Mouse (Mus musculus) 416B (cell line): ENCODE measurements around the gene Myo7a.
A peak's percentile ranks its signal among the peaks of the same experiment; 100 is the strongest.

Experiments
- DNase-seq: peaks from one replicate; pipeline ENCODE4 v3.0.0; 2011; ENCODE audit warnings: low read depth

Myo7a gene

DNA sequence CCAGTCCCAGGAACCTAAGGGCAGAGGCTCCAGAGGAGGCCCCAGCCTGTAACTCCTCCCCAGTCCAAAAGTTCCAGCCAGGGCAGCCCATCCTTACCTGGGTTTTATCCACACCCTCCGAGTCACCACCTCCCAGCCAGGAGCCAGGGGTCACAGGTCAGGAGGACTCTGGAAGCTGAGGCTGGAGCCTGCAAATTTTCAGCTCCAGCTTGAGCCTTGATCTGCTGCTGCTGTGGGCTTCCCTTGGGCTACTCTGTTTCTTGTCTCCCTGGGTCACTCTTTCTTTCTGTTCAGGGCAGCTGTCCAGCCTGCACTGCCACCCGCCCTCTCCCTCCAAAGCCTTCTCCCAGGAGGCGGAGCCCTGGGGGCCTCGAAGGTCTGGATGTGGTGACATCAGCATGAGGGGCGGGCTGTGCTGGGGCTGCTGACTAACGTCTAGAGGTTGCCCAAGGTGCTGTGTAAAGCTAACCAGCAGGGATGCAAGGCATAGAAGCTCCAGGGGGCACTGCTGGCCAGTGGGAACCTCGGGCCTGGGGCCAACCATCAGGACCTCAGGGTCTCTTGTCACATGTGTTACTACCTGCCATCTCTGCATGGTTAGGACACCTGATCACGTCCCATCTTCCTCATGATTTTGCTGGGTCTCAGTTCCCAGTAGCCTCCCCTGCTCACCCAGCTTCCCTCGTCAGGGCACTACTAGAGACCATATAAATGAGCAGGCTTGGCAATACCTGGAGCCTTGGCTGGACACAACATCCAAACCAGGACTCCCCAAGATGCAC is at the start of gene Myo7a:
Gene Myo7a, minus strand, starts transcription at position 346 of the 782 bp plus-strand sequence.
- DNase-seq = peak; percentile 72

DNA sequence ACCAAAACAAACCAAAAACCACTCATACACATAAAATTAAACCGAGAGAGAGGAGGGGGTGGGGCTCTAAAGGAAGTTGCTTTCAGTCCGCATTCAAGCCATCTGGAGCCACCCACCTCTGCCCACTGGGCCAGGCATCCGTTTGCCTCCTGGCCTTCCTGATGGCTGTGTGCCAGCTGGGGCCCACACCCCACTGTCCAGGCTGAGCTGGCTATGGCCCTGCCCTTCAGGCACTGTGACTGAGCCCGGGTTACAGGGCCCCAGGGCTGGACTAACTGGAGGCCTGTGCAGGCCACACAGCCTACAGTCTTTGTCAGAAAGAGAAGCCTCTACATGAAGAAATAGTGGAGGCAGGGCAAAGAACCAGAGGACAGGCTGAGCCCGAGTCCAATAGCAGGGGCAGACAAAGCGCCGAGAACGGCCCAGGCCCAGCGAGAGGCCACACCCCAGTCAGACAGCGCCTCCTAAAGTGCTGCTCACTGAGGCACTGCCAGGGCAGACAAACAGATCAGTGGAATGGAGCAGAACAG is 45.7 kb upstream of the Myo7a start:
- DNase-seq = peak; percentile 97

- no peak for DNase-seq
These were observed 45.2 kb upstream of the Myo7a start for GRCm38 (mm10) chr7:98164382-98164998.

- DNase-seq = peak; percentile 76
These were observed 44.4 kb upstream of the Myo7a start for GRCm38 (mm10) chr7:98163700-98164099.

DNA sequence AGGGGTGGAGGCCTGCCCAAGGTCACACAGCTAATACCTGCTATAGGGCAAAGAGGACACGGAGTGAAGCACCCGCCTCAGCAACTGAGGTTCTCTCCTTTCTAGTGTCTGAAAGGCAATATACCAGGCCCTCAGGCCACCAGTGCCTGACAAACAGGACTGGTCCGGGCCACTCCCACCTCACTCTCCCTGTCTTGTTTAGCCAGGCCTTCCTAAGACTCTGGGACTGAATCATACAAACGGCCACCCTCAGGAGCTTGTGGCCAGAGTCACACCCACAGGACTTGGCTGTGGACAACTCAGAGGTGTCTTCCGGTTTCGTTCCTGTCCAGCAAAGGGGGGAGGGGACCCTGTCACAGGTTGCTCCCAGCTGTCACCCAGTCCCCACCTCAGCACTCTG is 42.9 kb upstream of the Myo7a start:
- peak; percentile 84 for DNase-seq

DNA sequence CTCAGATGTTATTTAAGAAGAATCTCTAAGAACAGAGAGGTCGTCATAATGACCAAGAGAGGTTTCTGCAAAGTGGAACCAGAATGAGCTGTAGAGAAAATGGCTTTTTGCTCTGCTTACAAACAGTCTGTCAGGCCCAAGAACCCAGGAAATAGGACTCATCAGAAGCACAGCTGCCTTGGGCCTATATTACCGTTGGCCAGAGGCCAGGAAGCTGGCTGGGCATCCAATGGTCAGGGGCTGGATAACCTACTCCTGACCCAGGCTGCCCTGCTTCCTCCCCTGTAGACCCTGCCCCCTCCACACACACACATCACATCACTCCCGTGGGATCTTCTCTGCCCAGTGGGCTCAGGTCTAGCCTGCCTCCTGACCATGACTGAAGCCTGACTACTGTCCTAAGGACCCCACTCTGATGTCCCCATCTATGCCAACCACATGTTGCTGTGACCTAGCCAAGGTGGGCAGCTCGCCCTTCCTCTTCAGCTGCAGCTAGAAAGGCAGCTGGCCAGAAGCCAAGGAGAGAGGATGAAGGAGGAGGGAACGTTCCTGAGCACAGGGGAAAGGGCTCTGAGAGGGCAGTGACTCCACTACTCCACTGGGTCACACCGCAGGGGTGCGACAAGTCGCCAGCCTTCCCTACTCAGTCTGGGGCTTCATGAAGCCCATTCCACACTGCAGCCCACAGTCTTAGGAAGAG is 40.9 kb upstream of the Myo7a start:
- peak; percentile 77 for DNase-seq

DNA sequence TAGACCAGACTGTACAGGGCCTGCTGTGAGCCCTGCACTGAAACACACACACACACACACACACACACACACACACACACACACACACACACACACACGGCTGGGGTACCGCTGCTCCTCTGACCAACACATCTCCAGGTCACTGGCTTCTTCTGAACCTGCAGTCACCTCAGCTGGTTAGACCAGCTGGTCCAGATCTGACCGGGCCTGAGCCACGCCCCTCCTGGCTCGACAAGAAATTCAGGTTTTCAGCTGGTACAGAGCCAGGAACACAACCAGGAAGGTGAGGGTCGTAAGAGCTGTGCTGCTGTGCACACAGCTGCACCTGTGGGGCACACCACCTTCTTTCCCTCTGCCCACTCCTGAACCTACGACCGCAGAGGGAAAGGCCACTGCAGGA is 39.2 kb upstream of the Myo7a start:
- DNase-seq = no peak

DNA sequence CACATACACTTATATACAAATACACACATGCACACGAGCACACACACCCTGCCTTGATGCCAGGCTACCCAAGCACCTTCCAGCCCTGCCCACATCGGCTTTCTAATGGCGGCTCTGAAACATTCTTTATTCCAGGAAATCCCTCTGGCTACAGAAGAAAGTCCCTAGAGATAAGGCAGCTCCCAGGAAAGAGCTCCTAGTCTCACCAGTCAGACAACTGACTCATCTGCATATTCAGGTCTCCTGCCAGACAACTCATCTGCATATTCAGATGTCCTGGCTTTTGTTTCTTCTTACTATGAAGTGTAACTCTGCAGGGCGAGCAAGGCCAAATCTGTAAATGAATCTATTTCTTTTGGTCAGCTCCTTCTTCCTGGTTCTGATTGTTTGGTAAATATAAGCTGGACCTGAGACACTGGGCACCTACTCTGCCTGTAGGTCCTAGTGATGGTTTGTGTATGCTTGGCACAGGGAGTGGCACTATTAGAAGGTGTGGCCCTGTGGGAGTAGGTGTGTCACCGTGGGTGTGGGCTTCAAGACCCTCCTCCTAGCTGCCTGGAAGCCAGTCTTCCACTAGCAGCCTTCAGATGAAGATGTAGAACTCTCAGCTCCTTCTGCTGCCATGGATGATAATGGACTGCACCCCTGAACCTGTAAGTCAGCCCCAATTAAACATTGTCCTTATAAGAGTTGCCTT is 38.5 kb upstream of the Myo7a start:
- DNase-seq = no peak

- no peak for DNase-seq
These were observed 36.9 kb upstream of the Myo7a start for GRCm38 (mm10) chr7:98156280-98156665.

DNA sequence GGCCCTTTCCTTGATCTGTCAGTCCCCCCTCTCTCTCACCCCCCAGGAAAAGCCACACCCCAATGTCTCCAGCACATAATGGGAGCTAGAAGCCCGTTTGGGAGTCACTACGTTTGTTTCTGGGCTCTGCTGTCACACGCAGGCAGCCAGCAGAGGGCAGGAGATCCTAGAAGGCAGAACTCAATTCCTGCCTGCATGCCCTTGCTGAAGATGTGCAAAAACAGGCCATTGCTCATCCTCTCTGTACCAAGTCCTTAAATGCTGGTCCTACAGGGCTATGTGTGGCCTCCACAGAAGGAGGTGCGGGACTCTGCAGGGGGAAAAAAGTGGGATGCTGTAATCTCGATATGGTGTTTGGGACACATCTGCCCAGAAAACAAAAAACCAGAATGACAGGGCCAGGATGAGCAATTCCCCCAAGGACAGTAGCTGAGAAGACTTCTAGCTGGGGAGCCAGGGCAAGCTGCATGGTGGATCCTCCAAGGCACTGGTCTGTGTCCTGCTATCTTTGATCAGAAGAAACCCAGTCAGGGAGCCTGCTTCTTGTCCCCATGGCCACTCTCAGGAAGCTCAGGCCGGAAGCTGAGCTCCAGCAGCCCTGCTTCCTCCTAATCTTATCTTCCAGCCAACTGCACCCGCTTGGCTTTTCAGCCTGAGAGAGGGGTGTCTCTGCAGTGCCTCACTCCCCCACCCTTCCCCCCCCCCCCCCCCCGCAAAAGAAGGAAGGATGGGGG is 36.4 kb upstream of the Myo7a start:
- peak; percentile 96 for DNase-seq

- DNase-seq = no peak
These were observed 34.6 kb upstream of the Myo7a start for GRCm38 (mm10) chr7:98153892-98154291.

GRCm38 (mm10) chr7:98153345-98153744 is 34.0 kb upstream of the Myo7a start:
- no peak for DNase-seq

DNA sequence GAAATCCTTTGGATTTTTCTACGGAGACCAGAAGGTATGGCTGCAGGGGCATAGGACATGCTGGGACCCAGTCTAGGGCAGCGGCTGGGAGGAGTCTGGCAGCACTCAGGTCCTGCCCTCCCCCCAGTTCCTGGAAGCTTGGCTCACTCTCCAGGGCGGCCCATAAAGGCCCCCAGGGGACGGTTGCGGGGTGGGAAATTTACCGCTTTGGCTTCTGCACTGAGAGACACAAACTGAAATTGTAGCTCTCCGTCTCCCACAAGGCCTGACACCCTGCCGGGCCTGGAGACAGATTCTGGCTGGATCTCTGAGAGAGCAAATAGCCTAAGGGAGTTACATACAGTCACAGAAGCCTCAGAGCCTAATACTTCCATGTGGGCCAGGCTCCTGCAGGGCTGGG is 33.1 kb upstream of the Myo7a start:
- DNase-seq = no peak

DNA sequence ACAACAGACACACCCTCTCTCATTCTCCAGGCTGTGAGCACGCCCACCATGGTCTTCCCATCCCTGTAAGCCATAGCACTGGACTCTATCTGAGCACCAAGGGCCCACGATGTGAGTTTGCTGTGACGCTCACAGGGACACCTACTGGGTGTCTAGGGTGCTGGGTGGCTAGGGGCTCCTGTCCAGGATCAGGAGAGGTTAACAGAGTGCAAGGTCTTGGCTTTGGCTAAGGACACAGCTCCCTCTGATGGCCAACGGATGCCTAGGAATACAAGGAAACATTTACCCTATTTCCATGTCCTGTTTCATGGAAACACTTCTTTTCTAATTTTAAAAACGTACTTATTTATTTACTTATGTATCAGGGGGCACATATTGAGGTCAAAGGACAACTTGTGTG is 31.2 kb upstream of the Myo7a start:
- no peak for DNase-seq

GRCm38 (mm10) chr7:98149802-98150201 is 30.5 kb upstream of the Myo7a start:
- DNase-seq = no peak

GRCm38 (mm10) chr7:98148721-98149407 is 29.5 kb upstream of the Myo7a start:
- DNase-seq = no peak

DNA sequence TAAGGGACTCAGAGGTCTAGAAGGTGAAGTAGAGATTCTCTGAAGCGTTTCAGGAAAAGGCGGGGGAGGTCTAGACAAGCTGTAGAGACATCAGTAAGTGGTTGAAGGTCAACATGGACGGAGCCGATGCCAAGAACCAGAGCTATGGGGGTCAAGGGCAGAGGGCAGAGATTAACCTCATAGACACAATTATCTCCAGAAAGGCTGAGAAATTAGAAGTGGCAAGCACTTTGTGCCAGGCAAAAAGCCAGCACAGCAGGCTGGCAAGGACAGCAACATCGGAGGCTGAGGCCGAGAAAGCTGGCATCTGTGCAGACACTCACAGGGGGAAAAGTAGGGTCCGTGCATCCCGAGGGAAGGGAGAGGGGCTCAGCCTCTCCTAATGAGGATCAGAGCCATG is 28.4 kb upstream of the Myo7a start:
- no peak for DNase-seq

DNA sequence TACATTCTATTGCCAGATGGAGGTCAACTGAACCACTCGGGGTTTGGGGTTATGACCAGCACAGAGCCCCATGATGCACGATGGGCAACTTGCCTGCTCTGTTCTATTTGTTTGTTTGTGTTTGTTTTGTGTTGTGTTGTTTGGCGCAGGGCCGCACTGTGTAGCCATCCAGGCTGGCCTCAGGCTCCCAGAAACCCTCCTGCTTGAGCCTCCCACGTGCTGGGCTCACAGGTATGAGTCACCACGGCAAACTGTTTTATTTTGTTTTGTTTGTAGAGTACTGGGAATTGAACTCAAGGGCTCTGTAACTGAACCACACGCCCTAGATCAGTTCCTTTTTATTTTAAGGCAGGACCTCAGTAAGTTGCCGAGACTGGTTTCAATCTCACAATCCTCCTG is 27.1 kb upstream of the Myo7a start:
- no peak for DNase-seq

GRCm38 (mm10) chr7:98145842-98146446 is 26.6 kb upstream of the Myo7a start:
- no peak for DNase-seq

- DNase-seq = no peak
These were observed 26.1 kb upstream of the Myo7a start, which contains the start of gene Omp for GRCm38 (mm10) chr7:98145402-98145801. Omp (minus strand) TSS chr7:98145502.
